Mouse (Mus musculus) layer of hippocampus, postnatal 36 days (tissue): ENCODE measurements around the gene Mapkapk3. TPM values are rescaled to one million over a fixed set of nuclear protein-coding genes. Genes with fewer than 3 reads are reported as not detected.

ENCODE experiments used
- microRNA-seq, 2 experiments: library from miRNA; unstranded; fragments of <30 nt; microRNA quantifications; one replicate each; pipeline ENCODE4 v1.2.0; 2021
- total RNA-seq, 2 experiments: library from RNA; stranded (reverse); gene quantifications; 2 replicates each; pipeline ENCODE4 v1.2.3; 2021

The Mapkapk3 gene
- total RNA-seq, 2 experiments from 2014 or later: 1.6 to 2.9 TPM

Small RNAs within 50 kb of the gene (microRNA-seq; reads per million reads assigned to microRNA genes)
- 0 reads per million in 2 experiments for gene Gm22238

Other genes starting within 250 kb of the Mapkapk3 start
- 100 to 1,000 TPM; 107 to 108 TPM for gene Dock3, start 58.0 kb downstream of the Mapkapk3 start, total RNA-seq
- gene Cish, start 6.1 kb upstream of the Mapkapk3 start, total RNA-seq: 1 to 10 TPM; 3.8 to 3.9 TPM
- 10 to 100 TPM; 17.2 to 19.5 TPM for gene Hemk1, start 48.5 kb upstream of the Mapkapk3 start, total RNA-seq
- 1 to 10 TPM; 1.5 to 1.9 TPM for gene 6430571L13Rik, start 50.7 kb upstream of the Mapkapk3 start, total RNA-seq
- 10 to 100 TPM; 17.5 to 23.3 TPM for gene Cacna2d2, start 109.7 kb upstream of the Mapkapk3 start, total RNA-seq
- gene Tmem115, start 244.1 kb upstream of the Mapkapk3 start, total RNA-seq: 10 to 100 TPM; 34.6 to 35.0 TPM